Mouse (Mus musculus) CH12.LX (cell line): ENCODE measurements around the gene Prom2. TPM values are rescaled to one million over a fixed set of nuclear protein-coding genes. Genes with fewer than 3 reads are reported as not detected.

ENCODE experiments used
- DNase-seq: peaks from one replicate; pipeline ENCODE4 v3.0.0-alpha.2; 2013; ENCODE audit errors: extremely low read depth
- H3K27ac ChIP-seq: 2 replicates; pipeline ENCODE4 v1.5.1; 2012; ENCODE audit warnings: low read depth, mild to moderate bottlenecking, control low read depth, moderate library complexity; ENCODE audit not compliant: insufficient read depth
- H3K27me3 ChIP-seq: replicated peaks from 2 replicates; pipeline ENCODE3; 2012; ENCODE audit warnings: inconsistent platforms
- H3K36me3 ChIP-seq, 2 experiments: replicated peaks in 1 of 2; 2 replicates each; pipeline versions ENCODE3 to v1.6.1; 2012; ENCODE audit warnings: inconsistent platforms in 1 of 2, low read length in 1 of 2, mild to moderate bottlenecking in 1 of 2, mixed read lengths in 1 of 2, moderate library complexity in 1 of 2; ENCODE audit not compliant: control insufficient read depth in 1 of 2, insufficient read depth in 1 of 2
- H3K4me1 ChIP-seq, 2 experiments: 2 replicates each; pipeline ENCODE4 v1.6.1; 2012; ENCODE audit warnings: inconsistent platforms in 1 of 2, moderate library complexity in 1 of 2; ENCODE audit not compliant: insufficient read depth in 2 of 2, control insufficient read depth in 1 of 2
- H3K4me2 ChIP-seq: 2 replicates; pipeline ENCODE4 v1.6.1; 2012; ENCODE audit warnings: low read depth, mild to moderate bottlenecking, control low read depth; ENCODE audit not compliant: poor library complexity, insufficient read depth, severe bottlenecking
- H3K4me3 ChIP-seq, 3 experiments: fragments of 150-350 bp in 1 of 3; sonication (generic) in 1 of 3; replicated peaks in 1 of 3; 2 replicates each; pipeline versions ENCODE3 to v1.5.1; 2011 to 2012; ENCODE audit warnings: low read depth in 2 of 3, low read length in 2 of 3, mild to moderate bottlenecking in 2 of 3, moderate library complexity in 2 of 3, control low read depth in 1 of 3, improper control_type of control experiment in 1 of 3, inconsistent platforms in 1 of 3, mixed read lengths in 1 of 3; ENCODE audit not compliant: poor library complexity in 1 of 3
- H3K79me2 ChIP-seq: replicated peaks from 2 replicates; pipeline ENCODE4 v1.6.1; 2012; ENCODE audit warnings: mild to moderate bottlenecking, moderate library complexity; ENCODE audit not compliant: control insufficient read depth, poor library complexity, insufficient read depth, severe bottlenecking; ENCODE audit errors: extremely low read depth
- H3K9ac ChIP-seq: 2 replicates; pipeline ENCODE4 v1.6.1; 2012; ENCODE audit warnings: low read depth, mild to moderate bottlenecking, control low read depth, moderate library complexity; ENCODE audit not compliant: insufficient read depth
- H3K9me3 ChIP-seq: replicated peaks from 2 replicates; pipeline ENCODE3; 2012; ENCODE audit warnings: low read length, inconsistent platforms, mixed read lengths
- E2F4 ChIP-seq: IDR thresholded peaks from 2 replicates; pipeline ENCODE4 v1.6.1; 2011; ENCODE audit warnings: low read depth, low read length, improper control_type of control experiment; ENCODE audit not compliant: insufficient replicate concordance
- ELF1 ChIP-seq: IDR thresholded peaks from 2 replicates; pipeline ENCODE4 v1.6.1; 2014; ENCODE audit warnings: low read depth, mild to moderate bottlenecking, inconsistent platforms, low read length, improper control_type of control experiment
- EP300 ChIP-seq: IDR thresholded peaks from 2 replicates; pipeline ENCODE4 v1.6.1; 2011; ENCODE audit warnings: low read length, improper control_type of control experiment
- GABPA ChIP-seq: IDR thresholded peaks from 2 replicates; pipeline ENCODE4 v1.6.1; 2012; ENCODE audit warnings: low read depth, low read length, improper control_type of control experiment, inconsistent platforms; ENCODE audit not compliant: insufficient replicate concordance
- HCFC1 ChIP-seq: IDR thresholded peaks from 2 replicates; pipeline ENCODE4 v1.6.1; 2012; ENCODE audit warnings: low read depth, mild to moderate bottlenecking, inconsistent platforms, low read length, improper control_type of control experiment
- JUN ChIP-seq: IDR thresholded peaks from 2 replicates; pipeline ENCODE4 v1.6.1; 2011; ENCODE audit warnings: low read depth, mild to moderate bottlenecking, low read length, improper control_type of control experiment, moderate library complexity; ENCODE audit not compliant: insufficient read depth
- JUND ChIP-seq: conservative IDR thresholded peaks from 2 replicates; pipeline ENCODE4 v1.6.1; 2011; ENCODE audit warnings: low read depth, low read length, improper control_type of control experiment
- KAT2A ChIP-seq: IDR thresholded peaks from 2 replicates; pipeline ENCODE4 v1.6.1; 2012; ENCODE audit warnings: low read length, improper control_type of control experiment, inconsistent platforms; ENCODE audit not compliant: insufficient replicate concordance
- MAFK ChIP-seq: IDR thresholded peaks from 2 replicates; pipeline ENCODE4 v1.6.1; 2011; ENCODE audit warnings: low read length, improper control_type of control experiment; ENCODE audit not compliant: insufficient replicate concordance
- MAX ChIP-seq: IDR thresholded peaks from 2 replicates; pipeline ENCODE4 v1.6.1; 2011; ENCODE audit warnings: low read length, improper control_type of control experiment
- MAZ ChIP-seq: IDR thresholded peaks from 2 replicates; pipeline ENCODE4 v1.6.1; 2012; ENCODE audit warnings: low read depth, mild to moderate bottlenecking, inconsistent platforms, low read length, improper control_type of control experiment, moderate library complexity
- MEF2A ChIP-seq: IDR thresholded peaks from 2 replicates; pipeline ENCODE4 v1.6.1; 2014; ENCODE audit warnings: low read depth, mild to moderate bottlenecking, inconsistent platforms, low read length, improper control_type of control experiment, borderline replicate concordance
- MXI1 ChIP-seq: IDR thresholded peaks from 2 replicates; pipeline ENCODE4 v1.6.1; 2011; ENCODE audit warnings: mild to moderate bottlenecking, low read depth, low read length, improper control_type of control experiment
- NELFE ChIP-seq: IDR thresholded peaks from 2 replicates; pipeline ENCODE4 v1.6.1; 2011; ENCODE audit warnings: low read depth, low read length, improper control_type of control experiment
- NRF1 ChIP-seq: IDR thresholded peaks from 2 replicates; pipeline ENCODE4 v1.6.1; 2014; ENCODE audit warnings: low read depth, mild to moderate bottlenecking, inconsistent platforms, low read length, improper control_type of control experiment, moderate library complexity
- PAX5 ChIP-seq: IDR thresholded peaks from 2 replicates; pipeline ENCODE4 v1.6.1; 2012; ENCODE audit warnings: low read length, inconsistent platforms, mixed read lengths
- POLR2AphosphoS2 ChIP-seq: IDR thresholded peaks from 2 replicates; pipeline ENCODE4 v1.6.1; 2011; ENCODE audit warnings: low read depth, low read length, improper control_type of control experiment
- RAD21 ChIP-seq: IDR thresholded peaks from 2 replicates; pipeline ENCODE4 v1.6.1; 2011; ENCODE audit warnings: low read depth, mild to moderate bottlenecking, low read length, improper control_type of control experiment, moderate library complexity
- RCOR1 ChIP-seq: conservative IDR thresholded peaks from 2 replicates; pipeline ENCODE4 v1.6.1; 2012; ENCODE audit warnings: low read depth, mild to moderate bottlenecking, inconsistent platforms, low read length, improper control_type of control experiment
- SMC3 ChIP-seq: IDR thresholded peaks from 2 replicates; pipeline ENCODE4 v1.6.1; 2011; ENCODE audit warnings: low read depth, low read length, improper control_type of control experiment
- TBP ChIP-seq: conservative IDR thresholded peaks from 2 replicates; pipeline ENCODE4 v1.6.1; 2011; ENCODE audit warnings: low read depth, low read length, improper control_type of control experiment
- TCF12 ChIP-seq: IDR thresholded peaks from 2 replicates; pipeline ENCODE4 v1.6.1; 2014; ENCODE audit warnings: low read depth, mild to moderate bottlenecking, inconsistent platforms, low read length, improper control_type of control experiment
- UBTF ChIP-seq: IDR thresholded peaks from 2 replicates; pipeline ENCODE4 v1.6.1; 2012; ENCODE audit warnings: low read depth, mild to moderate bottlenecking, inconsistent platforms, low read length, improper control_type of control experiment, moderate library complexity
- USF2 ChIP-seq: conservative IDR thresholded peaks from 2 replicates; pipeline ENCODE4 v1.6.1; 2011; ENCODE audit warnings: low read depth, low read length, improper control_type of control experiment
- ZC3H11A ChIP-seq: IDR thresholded peaks from 2 replicates; pipeline ENCODE4 v1.6.1; 2012; ENCODE audit warnings: low read depth, mild to moderate bottlenecking, inconsistent platforms, low read length, improper control_type of control experiment
- ZKSCAN1 ChIP-seq: IDR thresholded peaks from 2 replicates; pipeline ENCODE4 v1.6.1; 2012; ENCODE audit warnings: low read depth, inconsistent platforms, low read length, improper control_type of control experiment, borderline replicate concordance
- ZMIZ1 ChIP-seq: IDR thresholded peaks from 2 replicates; pipeline ENCODE4 v1.6.1; 2012; ENCODE audit warnings: low read depth, mild to moderate bottlenecking, inconsistent platforms, low read length, improper control_type of control experiment
- ZNF384 ChIP-seq: IDR thresholded peaks from 2 replicates; pipeline ENCODE4 v1.6.1; 2012; ENCODE audit warnings: low read depth, low read length, improper control_type of control experiment, inconsistent platforms
- dilution Hi-C: fragments of 300-500 bp; cut with MboI; formaldehyde crosslinking; loops from 2 replicates; pipeline ENCODE4 v1.14.3; 2020; ENCODE audit warnings: low sequenced_read_pairs; ENCODE audit not compliant: extremely low pct_unique_long_range_greater_than_20kb, extremely low pct_ligation_motif_present
- in situ Hi-C: fragments of 300-500 bp; cut with MboI; formaldehyde crosslinking; loops from 3 replicates; pipeline ENCODE4 v1.14.3; 2019; ENCODE audit warnings: low sequenced_read_pairs, low pct_ligation_motif_present, low pct_unique_long_range_greater_than_20kb, mixed read lengths
- polyA plus RNA-seq: library from polyadenylated mRNA; unstranded; fragments of >175 nt; gene quantifications from 2 replicates; pipeline ENCODE4 v1.2.1, GENCODE M21; 2012; ENCODE audit warnings: low read depth; ENCODE audit not compliant: insufficient read length
- total RNA-seq, 2 experiments: library from RNA; depleted of rRNA; stranded (reverse); fragments of 300-350 nt in 1 of 2; fragments of >200 nt in 1 of 2; gene quantifications; 2 replicates each; pipeline ENCODE4 v1.2.3; 2012 to 2014

Prom2 gene
- total and polyA plus RNA-seq, 3 experiments = not detected

GRCm38 (mm10) chr2:127511426-127511825 is 29.8 kb downstream of the Prom2 start:
- Histone ChIP-seq H3K4me1 (peaks cover 0 to 7% of the 10 kb centered on the region in 2 experiments; a peak in 2 of 4 replicates), H3K9me3 (no peaks in the 10 kb centered on the region), H3K27ac (no peak overlapping the region), H3K4me3 (no peak overlapping the region), H3K4me2 (no peak overlapping the region), H3K9ac (no peak overlapping the region), H3K79me2 (no peaks in the 10 kb centered on the region), H3K36me3 (no peaks in the 10 kb centered on the region), H3K27me3 (peaks cover 90% of the 10 kb centered on the region)
- DNase-seq = no peak
- TF ChIP-seq NELFE (no peak), EP300 (no peak), NRF1 (no peak), ELF1 (no peak), MAFK (no peak), E2F4 (no peak), MEF2A (no peak), MAX (no peak), JUND (no peak), GABPA (no peak), ZC3H11A (no peak), POLR2AphosphoS2 (no peak), TCF12 (no peak), RAD21 (no peak)
- in situ Hi-C loops = no loop called here
- dilution Hi-C loops = no loop called here

GRCm38 (mm10) chr2:127507967-127508660 is 33.2 kb downstream of the Prom2 start:
- DNase-seq = peak; percentile 29
- in situ Hi-C loops (loop anchor here (5.0 kb wide), 1 partner anchor 49 kb away; no protein-coding TSS in a partner anchor), dilution Hi-C loops (no loop called here)
- Histone ChIP-seq H3K36me3 (no peaks in the 10 kb centered on the region), H3K4me2 (no peak overlapping the region), H3K4me3 (no peak overlapping the region), H3K27me3 (peaks cover 98% of the 10 kb centered on the region), H3K79me2 (no peaks in the 10 kb centered on the region), H3K4me1 (peaks cover 0 to 13% of the 10 kb centered on the region in 2 experiments; a peak in 3 of 4 replicates), H3K27ac (no peak overlapping the region), H3K9ac (no peak overlapping the region), H3K9me3 (no peaks in the 10 kb centered on the region)
- no peak for TF ChIP-seq USF2
- TF ChIP-seq SMC3 = no peak
- no peak for TF ChIP-seq KAT2A
- no peak for TF ChIP-seq ZNF384
- TF ChIP-seq PAX5 = no peak
- no peak for TF ChIP-seq MEF2A
- no peak for TF ChIP-seq GABPA
- no peak for TF ChIP-seq JUN
- TF ChIP-seq UBTF = no peak
- no peak for TF ChIP-seq MAX
- TF ChIP-seq MAZ = no peak
- no peak for TF ChIP-seq POLR2AphosphoS2
- TF ChIP-seq MXI1 = no peak
- no peak for TF ChIP-seq JUND
- no peak for TF ChIP-seq ZMIZ1
- TF ChIP-seq HCFC1 = no peak
- TF ChIP-seq RCOR1 = no peak
- no peak for TF ChIP-seq ZKSCAN1
- TF ChIP-seq TBP = no peak
